Mouse (Mus musculus) cerebellum, adult (tissue): ENCODE data around the gene Acad11.

Source experiments
- ATAC-seq: cut with Nextera tagmentation; 2 replicates; pipeline ENCODE4 v1.9.2; 2017; ENCODE audit warnings: mild to moderate bottlenecking, moderate library complexity, mixed read lengths; ENCODE audit not compliant: insufficient number of reproducible peaks, low FRiP score, low TSS enrichment

Acad11 gene

DNA sequence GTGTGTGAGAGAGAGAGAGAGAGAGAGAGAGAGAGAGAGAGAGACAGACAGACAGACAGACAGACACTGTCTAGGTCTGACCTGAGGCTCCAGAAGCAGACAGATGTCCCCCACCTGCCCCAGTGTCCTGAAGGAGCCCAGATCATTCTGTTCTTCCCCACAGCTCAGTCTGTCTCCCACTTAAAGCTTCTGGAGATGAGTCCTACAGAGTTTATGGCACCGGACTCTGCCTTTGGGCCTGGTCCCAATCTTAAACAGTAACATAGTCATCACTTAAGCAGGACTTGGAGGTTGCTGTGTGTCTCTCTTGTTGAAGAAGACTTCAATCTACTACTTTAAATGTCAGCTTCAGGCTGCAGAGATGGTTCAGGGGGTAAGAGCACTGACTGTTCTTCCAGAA, 15.6 kb downstream of the Acad11 start:
- no peak for ATAC-seq

DNA sequence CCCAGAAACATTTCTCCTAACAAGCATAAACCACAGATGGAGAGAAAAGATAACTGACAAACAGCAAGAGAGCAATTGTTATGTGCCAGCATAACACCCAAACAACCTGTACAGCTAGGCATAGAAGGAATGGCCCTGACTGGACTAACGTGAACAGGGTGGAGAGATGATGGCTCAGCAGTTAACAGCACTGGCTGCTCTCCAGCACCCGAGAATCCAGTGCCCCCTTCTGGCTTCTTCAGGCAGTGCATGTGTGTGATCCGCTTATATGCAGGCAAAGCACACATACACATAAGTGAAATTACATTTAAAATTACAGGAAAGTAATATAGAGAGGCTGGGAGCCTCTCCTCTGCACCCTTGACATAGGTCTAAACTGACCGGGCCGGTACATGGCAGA, 16.2 kb downstream of the Acad11 start:
- no peak for ATAC-seq

DNA sequence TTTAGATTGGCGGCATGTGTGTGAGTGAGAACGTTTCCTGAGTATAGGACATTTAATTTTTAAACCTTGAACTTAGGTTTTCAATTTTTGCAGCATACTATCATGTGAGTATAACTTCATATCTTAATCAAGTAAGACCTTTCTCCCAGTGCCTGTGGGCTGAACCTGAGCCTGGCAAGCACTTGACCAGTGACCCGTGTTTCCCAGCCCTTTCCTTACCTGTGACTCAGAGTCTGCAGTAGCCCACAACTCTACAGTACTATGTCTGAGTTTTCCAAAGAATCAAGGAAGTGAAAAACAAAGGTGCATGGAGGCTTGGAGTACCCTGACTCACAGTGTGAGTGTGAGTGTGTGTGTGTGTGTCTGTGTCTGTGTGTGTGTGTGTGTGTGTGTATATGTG, 16.9 kb downstream of the Acad11 start:
- ATAC-seq, result no peak

DNA sequence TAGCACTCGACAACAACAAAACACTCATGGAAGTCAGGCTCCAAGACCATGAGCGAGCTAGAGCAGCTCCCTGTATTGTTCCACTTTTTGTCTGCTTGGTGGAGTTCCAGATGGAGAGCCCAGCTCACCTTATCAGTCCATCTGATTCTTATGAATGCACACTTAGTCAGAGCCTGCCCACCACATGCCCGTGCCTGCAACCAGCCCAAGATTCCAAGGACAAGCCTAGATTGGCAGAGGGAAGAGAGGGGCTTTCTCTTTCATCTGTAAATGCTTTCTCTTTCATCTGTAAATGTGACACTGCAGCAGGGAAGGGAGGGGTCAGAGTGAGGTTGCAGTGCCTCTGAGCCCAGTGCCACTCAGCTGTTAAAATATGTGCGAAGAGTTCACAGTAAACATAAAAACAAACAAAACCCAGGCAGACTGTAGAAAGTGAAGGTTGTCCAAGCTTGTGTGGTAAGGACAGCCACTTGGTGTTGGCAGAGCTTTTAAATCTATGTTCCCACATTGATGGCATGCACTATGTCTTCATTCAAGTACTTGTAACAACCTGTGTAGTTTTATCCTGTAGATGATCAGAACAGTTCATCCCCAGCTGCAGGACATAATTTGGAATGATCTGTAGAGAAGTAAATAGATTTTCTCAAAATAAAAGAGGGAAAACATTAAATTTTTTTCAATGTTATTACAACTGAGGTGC, 22.7 kb downstream of the Acad11 start:
- ATAC-seq, result no peak

DNA sequence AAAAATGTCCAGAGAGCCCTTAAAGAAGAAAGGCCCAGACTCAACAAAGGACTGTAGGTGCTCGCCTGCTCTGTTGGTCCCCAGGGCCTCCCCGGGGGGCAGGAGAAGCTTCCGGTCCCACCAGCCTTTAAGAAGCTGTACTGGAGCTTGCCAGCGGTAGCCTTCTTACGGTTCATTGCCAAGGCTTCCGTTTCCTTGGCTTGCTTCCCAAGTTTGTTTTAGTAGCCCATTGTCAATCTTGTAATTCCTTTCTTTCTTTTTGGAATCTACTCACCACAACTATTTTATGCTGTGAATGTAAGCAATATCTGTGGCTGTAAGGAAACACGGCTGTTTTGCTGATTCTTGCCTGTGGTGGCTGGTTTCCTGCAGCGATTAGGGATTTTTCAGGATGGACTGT, 25.4 kb downstream of the Acad11 start:
- no peak for ATAC-seq

DNA sequence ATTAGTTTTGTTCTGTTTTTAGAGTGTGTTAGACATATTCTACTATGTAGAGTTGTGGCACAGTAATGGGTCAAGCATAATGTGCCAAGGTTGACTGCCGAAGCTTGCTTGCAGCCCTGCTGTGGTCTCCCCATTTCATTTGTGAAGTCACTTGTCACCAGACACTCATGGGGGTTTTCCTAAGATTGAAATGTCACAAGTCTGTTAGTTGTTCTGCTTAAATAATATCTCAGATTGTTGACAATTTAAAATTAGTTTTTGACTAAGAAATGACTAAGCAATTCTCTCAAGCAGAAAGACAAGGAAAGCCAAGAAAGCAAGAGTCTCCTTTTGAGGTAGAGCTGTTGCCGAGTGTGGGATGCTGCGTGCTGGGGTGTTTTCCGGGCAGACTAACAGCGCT, 29.8 kb downstream of the Acad11 start:
- ATAC-seq, result no peak

DNA sequence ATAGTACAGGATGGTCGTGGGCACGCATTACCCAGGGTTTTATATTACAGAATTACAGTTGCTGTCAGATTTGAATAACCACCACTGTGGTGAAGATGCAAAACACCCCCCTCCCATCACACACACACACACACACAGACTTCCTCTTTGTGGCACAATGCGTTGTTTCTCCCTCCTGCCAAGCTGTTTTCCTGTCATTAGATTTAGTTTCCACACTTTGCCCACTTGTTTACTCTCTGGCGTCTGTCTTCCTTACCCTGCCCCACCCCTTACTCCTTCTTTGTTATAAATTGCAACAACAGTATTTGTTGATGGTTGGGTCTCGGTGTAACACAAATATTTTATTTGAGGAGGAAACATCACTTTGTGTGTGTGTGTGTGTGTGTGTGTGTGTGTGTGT, 35.1 kb downstream of the Acad11 start:
- no peak for ATAC-seq

DNA sequence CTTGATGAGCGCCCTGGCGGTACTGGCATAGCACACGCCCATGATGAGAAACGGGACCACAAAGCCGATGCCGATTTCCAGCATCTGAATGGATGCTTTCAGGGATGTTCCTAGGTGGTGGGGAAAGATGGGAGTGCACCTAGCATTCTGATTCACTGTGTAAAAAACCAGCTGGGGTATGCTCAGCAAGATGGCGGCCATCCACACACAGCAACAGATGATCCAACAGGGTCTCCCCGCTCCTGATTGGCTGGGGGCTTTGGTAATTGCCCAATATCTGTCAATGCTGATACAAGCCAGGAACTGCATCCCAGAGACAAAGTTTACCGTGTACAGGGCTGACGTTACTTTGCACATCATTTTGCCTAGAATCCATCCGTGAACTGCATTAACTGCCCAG, 35.9 kb downstream of the Acad11 start:
- ATAC-seq, result no peak

DNA sequence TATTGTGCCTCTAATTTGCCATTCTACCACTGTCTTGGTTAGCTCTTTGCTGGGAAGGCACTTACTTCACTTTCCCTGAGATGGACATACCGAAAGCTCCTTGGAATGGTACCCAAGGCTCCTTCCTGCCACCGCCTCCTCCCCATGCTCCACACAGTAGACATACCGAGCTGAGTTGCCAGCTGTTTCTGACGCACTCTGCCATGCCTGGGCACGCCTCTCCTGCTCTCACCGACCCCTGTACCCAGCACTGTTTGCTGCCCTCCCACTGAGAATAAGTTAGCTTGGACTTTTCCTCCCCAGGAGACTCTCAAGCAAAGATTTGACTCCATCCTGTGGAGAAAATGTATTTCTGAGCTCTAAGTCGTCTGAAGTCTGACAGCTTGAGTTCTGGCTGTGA, 37.6 kb downstream of the Acad11 start:
- ATAC-seq, result no peak

DNA sequence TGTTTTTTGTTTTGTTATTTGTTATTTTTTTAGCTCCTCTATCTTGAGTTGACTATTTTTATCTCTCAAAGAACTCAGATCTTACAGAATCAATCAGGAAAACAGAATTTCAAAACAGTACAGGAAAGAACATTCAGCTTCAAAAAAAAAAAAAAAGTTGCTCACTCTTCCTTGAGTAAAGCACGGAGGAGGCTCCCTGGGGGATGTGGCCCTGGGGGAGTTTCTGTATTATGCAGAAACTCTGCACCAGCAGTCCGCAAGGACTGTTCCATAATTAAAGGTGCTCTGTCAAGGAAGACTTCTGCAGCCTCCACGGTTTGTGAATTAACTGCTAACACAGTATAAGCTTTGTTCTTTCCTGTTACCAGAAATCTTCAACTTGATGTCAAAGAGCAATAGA, 38.3 kb downstream of the Acad11 start:
- no peak for ATAC-seq

DNA sequence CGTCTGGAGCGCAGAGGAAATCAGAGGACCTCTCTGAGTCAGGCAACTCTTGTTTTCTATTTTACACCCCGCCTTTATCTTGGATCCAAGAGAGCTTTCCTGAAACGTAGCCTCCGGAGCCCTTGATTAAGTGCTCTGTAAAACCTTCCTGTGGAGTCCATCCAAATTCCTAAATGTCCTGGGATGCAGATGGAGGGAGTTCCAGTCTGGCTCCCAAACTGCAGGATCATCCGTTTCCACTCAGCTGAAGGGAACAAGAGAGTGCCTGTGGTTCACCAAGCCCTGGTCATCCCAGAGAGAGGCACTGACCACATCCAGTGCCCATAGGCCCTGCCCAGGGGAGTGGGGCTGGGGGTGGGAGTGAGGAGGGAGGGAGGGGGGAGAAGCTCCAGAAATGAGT, 39.1 kb downstream of the Acad11 start:
- ATAC-seq, result no peak

DNA sequence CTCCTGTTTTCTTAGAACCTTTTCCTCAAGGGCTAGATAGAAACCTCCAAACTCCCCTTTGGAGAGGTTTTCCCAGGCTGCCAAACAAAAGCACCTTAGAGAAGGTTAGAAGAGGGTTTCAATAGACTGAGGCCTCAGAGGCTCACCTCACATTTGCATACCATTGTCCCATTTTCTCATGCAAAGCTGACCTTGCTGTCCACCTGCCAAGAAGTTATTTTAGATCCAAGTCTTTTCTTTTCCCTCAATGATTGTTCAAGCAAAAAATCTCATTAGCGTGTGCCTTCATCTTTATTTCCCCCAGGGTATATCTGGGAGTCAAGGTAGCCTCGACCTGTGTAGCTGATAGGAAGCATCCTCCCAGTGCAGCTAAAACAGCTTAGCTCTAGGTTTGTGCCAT, 39.7 kb downstream of the Acad11 start:
- ATAC-seq, result no peak

DNA sequence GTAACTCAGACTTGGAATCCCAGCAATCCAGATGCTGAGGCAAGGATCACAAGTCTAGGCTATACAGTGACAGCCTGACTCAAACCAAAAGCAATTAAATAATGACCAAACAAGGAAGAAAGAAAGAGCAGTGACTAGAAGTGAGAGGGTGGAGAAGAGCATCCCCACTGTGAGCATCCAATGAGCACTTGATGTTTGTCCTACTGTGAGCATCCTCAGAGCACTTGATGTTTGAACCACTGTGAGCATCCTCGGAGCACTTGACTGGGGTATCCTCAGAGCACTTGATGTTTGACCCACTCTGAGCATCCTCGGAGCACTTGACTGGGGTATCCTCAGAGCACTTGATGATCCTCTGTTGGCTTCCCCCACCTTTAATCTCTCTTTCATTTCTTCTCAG, 41.8 kb downstream of the Acad11 start:
- ATAC-seq, result no peak

DNA sequence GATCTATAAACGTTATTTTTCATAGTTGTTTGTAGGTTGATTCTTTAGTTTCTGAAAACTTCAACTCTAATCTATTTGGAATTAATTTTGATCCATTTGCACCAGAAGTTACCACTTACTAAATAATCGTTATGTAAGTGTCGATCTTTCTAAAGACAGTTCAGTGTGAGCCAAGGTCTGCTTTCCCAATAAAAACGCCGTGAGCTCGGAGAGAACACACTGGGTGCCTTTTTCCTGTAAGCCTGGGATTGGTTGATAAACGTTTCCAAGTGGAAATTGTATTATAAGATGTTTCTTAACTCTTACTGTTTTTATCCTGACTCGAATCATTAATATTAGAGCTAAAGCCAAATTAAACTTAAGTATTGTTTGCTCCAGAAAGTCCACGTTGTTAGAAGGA, 43.8 kb downstream of the Acad11 start:
- ATAC-seq, result no peak

DNA sequence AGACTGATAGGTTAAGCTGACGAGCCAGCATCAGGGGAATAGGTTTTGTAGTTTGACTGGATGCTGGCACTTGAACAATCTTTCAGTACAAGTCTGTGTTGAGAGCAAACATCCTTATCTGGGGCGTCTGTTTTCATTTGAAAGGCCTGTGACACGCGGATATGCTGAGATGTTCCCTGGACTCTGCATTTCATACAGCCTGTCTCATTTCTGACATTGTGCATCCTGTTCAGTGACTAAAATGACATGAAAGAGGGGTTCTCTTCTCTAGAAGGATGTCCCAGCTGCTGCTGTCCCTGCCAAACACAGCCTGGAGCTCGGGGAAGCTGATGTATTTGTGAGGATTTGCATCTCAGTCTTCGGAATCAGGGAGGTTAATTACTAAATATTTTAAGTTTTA, 44.3 kb downstream of the Acad11 start:
- no peak for ATAC-seq

DNA sequence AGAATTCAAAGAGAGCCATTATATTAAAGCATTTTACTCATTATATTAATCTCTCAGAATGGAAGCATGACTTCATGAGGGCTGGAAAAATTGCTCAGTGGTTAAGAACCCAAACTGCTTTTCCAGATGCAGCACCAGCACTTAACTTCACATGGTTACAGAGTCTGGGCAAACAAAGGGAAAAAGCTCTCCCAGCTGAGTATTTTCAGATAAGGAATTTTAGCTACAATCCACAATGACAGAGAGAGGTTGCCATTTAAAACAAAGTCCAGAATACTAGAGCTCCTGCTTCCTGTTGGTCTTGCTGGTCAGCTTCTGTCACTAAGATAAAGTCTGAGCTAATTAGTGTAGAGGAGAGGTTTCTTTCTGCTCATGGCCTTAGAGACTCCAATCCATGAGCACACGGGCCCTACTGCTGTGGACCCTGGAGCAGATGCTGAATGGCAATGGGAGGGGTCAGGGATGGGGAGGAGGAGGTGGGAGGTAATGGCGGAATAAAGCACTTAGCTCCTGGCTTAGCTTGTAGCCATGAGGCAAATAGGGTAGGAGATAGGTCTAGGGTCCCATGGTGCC, 45.5 kb downstream of the Acad11 start:
- ATAC-seq, result no peak

DNA sequence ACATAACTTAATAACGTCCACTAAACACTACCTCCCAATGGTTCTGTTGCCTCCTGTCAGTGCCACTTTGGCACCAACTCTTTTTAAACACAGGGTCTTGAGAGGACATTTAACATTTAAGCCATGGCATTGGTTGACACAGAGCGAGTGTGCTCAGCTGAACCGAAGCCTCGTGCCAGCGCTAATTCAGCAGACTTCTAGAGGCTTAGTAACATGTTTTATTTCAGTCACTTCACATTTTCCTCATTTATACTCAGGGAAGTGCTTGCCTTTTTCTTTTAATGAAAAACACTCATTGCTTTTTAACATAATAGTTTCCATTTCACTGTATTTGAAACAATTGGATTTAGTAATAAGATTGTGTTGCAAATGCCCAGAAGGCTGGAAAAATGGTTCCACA, 46.0 kb downstream of the Acad11 start:
- no peak for ATAC-seq

DNA sequence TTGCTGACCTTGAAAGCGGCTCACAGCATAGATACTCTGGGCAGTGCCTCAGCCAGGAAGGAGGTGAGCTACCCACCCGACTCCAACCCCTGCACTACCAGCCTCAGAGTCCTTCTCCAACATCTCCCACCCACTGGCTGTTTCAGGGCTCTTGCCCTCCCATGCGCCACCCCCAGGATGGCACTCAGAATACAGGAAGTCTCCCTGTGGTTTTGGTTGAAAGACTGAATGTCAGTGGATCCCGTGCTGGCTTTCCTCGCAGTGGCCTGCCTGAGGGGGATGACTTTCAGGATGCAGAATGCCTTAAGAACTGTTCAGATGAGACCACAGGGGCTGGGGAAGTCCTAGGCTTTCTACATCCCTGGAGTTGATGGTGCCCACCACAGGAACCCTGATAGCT, 59.9 kb downstream of the Acad11 start:
- ATAC-seq, result no peak

DNA sequence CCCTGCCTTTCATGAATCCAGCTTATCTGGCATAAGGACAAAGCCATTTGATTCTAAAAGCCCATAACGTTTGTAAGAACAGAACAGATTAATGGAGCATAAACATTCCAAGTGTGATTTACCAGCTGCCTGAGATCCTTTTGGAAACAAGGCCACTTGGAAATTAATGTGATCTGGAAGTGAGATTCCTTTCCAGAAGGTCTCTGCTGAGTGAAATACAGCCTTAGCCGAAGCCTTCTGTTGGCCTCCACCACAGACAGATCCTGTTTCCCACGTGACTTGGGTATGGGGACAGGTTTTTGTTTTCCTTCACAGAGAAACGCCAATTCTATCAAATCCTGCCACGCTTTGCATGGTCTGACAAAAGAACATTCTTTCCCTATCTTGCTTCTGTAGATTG, 60.4 kb downstream of the Acad11 start:
- ATAC-seq, result no peak

DNA sequence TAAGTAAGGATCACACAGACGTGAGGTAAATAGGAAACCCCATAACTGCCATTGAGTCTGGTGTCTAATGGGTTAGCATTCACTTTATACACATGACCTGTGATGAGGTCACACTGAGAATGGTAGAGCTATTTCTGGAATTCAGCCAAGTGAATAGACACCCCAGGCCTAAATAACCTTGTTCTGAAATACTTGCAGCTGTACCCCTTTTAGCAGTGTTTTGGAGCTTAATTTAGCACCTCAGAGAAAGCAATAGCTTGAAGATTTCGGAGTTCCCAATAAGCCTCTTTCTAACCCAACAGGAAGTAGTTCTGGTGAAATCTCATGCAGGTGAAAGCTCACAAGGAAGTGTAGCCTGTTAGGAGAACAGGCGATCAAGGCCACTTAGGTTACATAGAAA, 63.7 kb downstream of the Acad11 start, which contains the start of gene Ackr4:
Ackr4 (minus strand) TSS at position 101 of the 400 bp plus-strand sequence.
- no peak for ATAC-seq

DNA sequence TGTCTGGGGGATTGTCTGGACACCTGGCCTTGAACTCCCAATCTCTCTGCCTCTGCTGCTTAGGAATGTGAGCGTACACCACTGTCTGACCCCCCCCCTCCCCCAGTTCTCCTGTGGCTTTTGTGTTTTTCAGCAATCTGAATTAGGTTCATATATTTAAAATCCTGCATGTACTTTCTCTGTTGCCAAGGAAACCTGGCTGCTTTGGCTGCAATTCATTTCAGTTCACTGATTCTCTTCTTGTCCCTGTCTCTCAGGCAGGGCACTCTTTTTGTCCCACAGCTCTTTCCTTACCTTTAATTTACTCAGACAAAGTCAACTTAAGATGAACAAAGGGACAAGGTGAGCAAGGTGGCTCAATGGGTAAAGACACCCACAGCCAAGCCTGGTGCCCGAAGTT, 64.9 kb downstream of the Acad11 start:
- ATAC-seq, result no peak

DNA sequence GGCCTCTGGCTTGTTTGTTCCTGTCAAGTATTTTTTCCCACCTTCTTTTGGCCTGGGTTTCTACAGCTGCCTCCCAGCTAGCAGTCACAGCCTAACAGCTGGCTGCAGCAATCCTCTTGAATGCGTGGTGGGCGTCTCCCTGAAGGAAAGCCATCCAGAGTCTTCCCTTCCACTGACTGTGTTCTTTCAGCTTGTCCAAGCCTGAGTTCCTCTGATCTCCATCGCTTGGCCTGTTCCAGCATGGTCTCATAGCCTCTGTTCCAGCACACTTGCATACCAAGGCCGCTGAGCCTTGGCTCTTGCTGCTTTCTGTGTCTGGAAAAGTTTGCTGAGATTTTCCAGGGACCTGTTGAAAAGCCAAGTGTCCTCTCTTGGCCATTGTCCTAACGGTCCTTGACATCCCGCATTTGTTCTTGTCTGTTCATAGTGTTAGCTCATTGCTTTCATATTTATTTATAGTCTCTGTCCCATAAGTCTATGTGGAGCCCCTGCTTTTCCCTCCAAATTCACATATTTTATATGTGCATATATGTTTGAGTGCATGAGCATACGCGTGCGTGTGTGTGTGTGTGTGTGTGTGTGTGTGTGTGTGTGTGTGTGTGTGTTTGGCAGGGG, 67.1 kb downstream of the Acad11 start:
- no peak for ATAC-seq
